Mouse (Mus musculus): Measurements from ENCODE around the gene Mgll. TPM values are rescaled to one million over a fixed set of nuclear protein-coding genes. Genes with fewer than 3 reads are reported as not detected.

The Mgll gene
- polyA plus RNA-seq, 1 experiment from 2014 or later: 75.9 TPM

GRCm38 (mm10) chr6:88785781-88786542, 61.8 kb downstream of the Mgll start:
- Histone ChIP-seq H3K27me3 (replicated peaks) (no peaks in the 10 kb centered on the region), H3K4me2 (replicated peaks) (no peak overlapping the region), H3K9me3 (no peaks in the 10 kb centered on the region), H3K9ac (no peak overlapping the region), H3K36me3 (no peaks in the 10 kb centered on the region), H3K4me3 (replicated peaks) (no peak overlapping the region), H3K27ac (peak overlapping the region; percentile 30; the same call in 1 of the 2 replicates), H3K4me1 (replicated peaks) (peaks cover 51% of the 10 kb centered on the region)
- WGBS: 82% methylated on average over 10 of the region's 10 CpGs
- no peak for ATAC-seq

- Histone ChIP-seq H3K9ac (0 out of 2 replicates have a peak overlapping the region, but pooled peaks have one; percentile 2), H3K4me3 (replicated peaks) (no peak overlapping the region), H3K4me1 (replicated peaks) (peaks cover 56% of the 10 kb centered on the region), H3K9me3 (no peaks in the 10 kb centered on the region), H3K4me2 (replicated peaks) (peak overlapping the region; percentile 33), H3K27ac (peak overlapping the region; percentile 89), H3K36me3 (no peaks in the 10 kb centered on the region), H3K27me3 (replicated peaks) (no peaks in the 10 kb centered on the region)
- no peak for ATAC-seq
- WGBS: 69% methylated on average over 15 of the region's 15 CpGs
Observed at GRCm38 (mm10) chr6:88786732-88787445, 62.7 kb downstream of the Mgll start.

GRCm38 (mm10) chr6:88787496-88787895, 63.3 kb downstream of the Mgll start:
- H3K4me1 ChIP-seq (replicated peaks): peaks cover 62% of the 10 kb centered on the region
- H3K36me3 ChIP-seq: no peaks in the 10 kb centered on the region
- ATAC-seq: peak; percentile 34
- peak overlapping the region; percentile 33; the same call in 1 of the 2 replicates for H3K4me2 ChIP-seq (replicated peaks)
- H3K27ac ChIP-seq: peak overlapping the region; percentile 89
- H3K4me3 ChIP-seq (replicated peaks): no peak overlapping the region
- H3K9me3 ChIP-seq: no peaks in the 10 kb centered on the region
- no peaks in the 10 kb centered on the region for H3K27me3 ChIP-seq (replicated peaks)
- H3K9ac ChIP-seq: 0 out of 2 replicates have a peak overlapping the region, but pooled peaks have one; percentile 2
- WGBS: 40% methylated on average over 14 of the region's 14 CpGs

- peaks cover 65% of the 10 kb centered on the region for H3K4me1 ChIP-seq (replicated peaks)
- no peak for ATAC-seq
- no peak overlapping the region for H3K4me2 ChIP-seq (replicated peaks)
Observed at GRCm38 (mm10) chr6:88788219-88788618, 64.0 kb downstream of the Mgll start.

GRCm38 (mm10) chr6:88791299-88791698, 67.1 kb downstream of the Mgll start:
- H3K27ac ChIP-seq: no peak overlapping the region
- H3K4me2 ChIP-seq (replicated peaks): no peak overlapping the region
- peaks cover 48% of the 10 kb centered on the region for H3K4me1 ChIP-seq (replicated peaks)
- 58% methylated on average over 9 of the region's 9 CpGs for WGBS
- no peaks in the 10 kb centered on the region for H3K27me3 ChIP-seq (replicated peaks)
- ATAC-seq: no peak
- H3K36me3 ChIP-seq: no peaks in the 10 kb centered on the region
- H3K9ac ChIP-seq: no peak overlapping the region
- no peaks in the 10 kb centered on the region for H3K9me3 ChIP-seq
- no peak overlapping the region for H3K4me3 ChIP-seq (replicated peaks)

More at GRCm38 (mm10) chr6:88788219-88788618, 64.0 kb downstream of the Mgll start:
- H3K9me3 ChIP-seq: no peaks in the 10 kb centered on the region
- no peak overlapping the region for H3K9ac ChIP-seq
- 71% methylated on average over 11 of the region's 11 CpGs for WGBS
- H3K36me3 ChIP-seq: no peaks in the 10 kb centered on the region
- H3K27ac ChIP-seq: peak overlapping the region; percentile 40
- H3K4me3 ChIP-seq (replicated peaks): no peak overlapping the region
- H3K27me3 ChIP-seq (replicated peaks): no peaks in the 10 kb centered on the region

GRCm38 (mm10) chr6:88792147-88792691, 68.0 kb downstream of the Mgll start:
- peaks cover 41% of the 10 kb centered on the region for H3K4me1 ChIP-seq (replicated peaks)
- H3K9ac ChIP-seq: no peak overlapping the region
- peak; percentile 48 for ATAC-seq

GRCm38 (mm10) chr6:88793243-88793642, 69.0 kb downstream of the Mgll start:
- no peaks in the 10 kb centered on the region for H3K36me3 ChIP-seq
- no peak overlapping the region for H3K4me3 ChIP-seq (replicated peaks)
- no peak overlapping the region for H3K27ac ChIP-seq
- 72% methylated on average over 2 of the region's 2 CpGs for WGBS
- H3K4me1 ChIP-seq (replicated peaks): peaks cover 34% of the 10 kb centered on the region
- no peak for ATAC-seq
- H3K4me2 ChIP-seq (replicated peaks): no peak overlapping the region
- peak overlapping the region; percentile 13; the same call in 1 of the 2 replicates for H3K9ac ChIP-seq
- H3K27me3 ChIP-seq (replicated peaks): no peaks in the 10 kb centered on the region
- H3K9me3 ChIP-seq: no peaks in the 10 kb centered on the region

More at GRCm38 (mm10) chr6:88792147-88792691, 68.0 kb downstream of the Mgll start:
- 39% methylated on average over 7 of the region's 7 CpGs for WGBS
- H3K36me3 ChIP-seq: no peaks in the 10 kb centered on the region
- H3K27ac ChIP-seq: peak overlapping the region; percentile 39; the same call in 1 of the 2 replicates
- no peaks in the 10 kb centered on the region for H3K9me3 ChIP-seq
- no peak overlapping the region for H3K4me2 ChIP-seq (replicated peaks)
- H3K27me3 ChIP-seq (replicated peaks): no peaks in the 10 kb centered on the region
- H3K4me3 ChIP-seq (replicated peaks): no peak overlapping the region

- no peaks in the 10 kb centered on the region for H3K27me3 ChIP-seq (replicated peaks)
- H3K4me2 ChIP-seq (replicated peaks): no peak overlapping the region
- no peaks in the 10 kb centered on the region for H3K36me3 ChIP-seq
- no peak overlapping the region for H3K9ac ChIP-seq
- no peaks in the 10 kb centered on the region for H3K9me3 ChIP-seq
- H3K4me3 ChIP-seq (replicated peaks): no peak overlapping the region
- no peak for ATAC-seq
- WGBS: 71% methylated on average over 13 of the region's 13 CpGs
- H3K27ac ChIP-seq: no peak overlapping the region
- peaks cover 29% of the 10 kb centered on the region for H3K4me1 ChIP-seq (replicated peaks)
Observed at GRCm38 (mm10) chr6:88793872-88794271, 69.7 kb downstream of the Mgll start.

- no peaks in the 10 kb centered on the region for H3K36me3 ChIP-seq
- H3K27me3 ChIP-seq (replicated peaks): no peaks in the 10 kb centered on the region
- H3K4me1 ChIP-seq (replicated peaks): peaks cover 23% of the 10 kb centered on the region
- no peak overlapping the region for H3K4me3 ChIP-seq (replicated peaks)
- no peak overlapping the region for H3K27ac ChIP-seq
- no peak overlapping the region for H3K4me2 ChIP-seq (replicated peaks)
- WGBS: 68% methylated on average over 14 of the region's 14 CpGs
- H3K9me3 ChIP-seq: no peaks in the 10 kb centered on the region
- ATAC-seq: no peak
- no peak overlapping the region for H3K9ac ChIP-seq
Observed at GRCm38 (mm10) chr6:88794561-88794971, 70.4 kb downstream of the Mgll start.

GRCm38 (mm10) chr6:88800191-88800590, 76.0 kb downstream of the Mgll start:
- 77% methylated on average over 7 of the region's 7 CpGs for WGBS
- Histone ChIP-seq H3K27me3 (replicated peaks) (no peaks in the 10 kb centered on the region), H3K9ac (no peak overlapping the region), H3K4me3 (replicated peaks) (no peak overlapping the region), H3K9me3 (no peaks in the 10 kb centered on the region), H3K27ac (no peak overlapping the region), H3K4me2 (replicated peaks) (no peak overlapping the region), H3K36me3 (no peaks in the 10 kb centered on the region), H3K4me1 (replicated peaks) (no peaks in the 10 kb centered on the region)
- no peak for ATAC-seq

GRCm38 (mm10) chr6:88800735-88801134, 76.5 kb downstream of the Mgll start:
- H3K27ac ChIP-seq: no peak overlapping the region
- H3K4me3 ChIP-seq (replicated peaks): no peak overlapping the region
- ATAC-seq: no peak; the same call in 1 of the 2 replicates
- 27% methylated on average over 3 of the region's 3 CpGs for WGBS
- H3K36me3 ChIP-seq: no peaks in the 10 kb centered on the region
- no peak overlapping the region for H3K9ac ChIP-seq
- no peaks in the 10 kb centered on the region for H3K9me3 ChIP-seq
- no peak overlapping the region for H3K4me2 ChIP-seq (replicated peaks)
- no peaks in the 10 kb centered on the region for H3K4me1 ChIP-seq (replicated peaks)
- no peaks in the 10 kb centered on the region for H3K27me3 ChIP-seq (replicated peaks)

- H3K4me1 ChIP-seq (replicated peaks): no peaks in the 10 kb centered on the region
- no peak overlapping the region for H3K4me3 ChIP-seq (replicated peaks)
- WGBS: 82% methylated on average over 7 of the region's 7 CpGs
- no peak overlapping the region for H3K9ac ChIP-seq
- no peak for ATAC-seq
- H3K27me3 ChIP-seq (replicated peaks): no peaks in the 10 kb centered on the region
- H3K27ac ChIP-seq: no peak overlapping the region
- H3K4me2 ChIP-seq (replicated peaks): no peak overlapping the region
- no peaks in the 10 kb centered on the region for H3K36me3 ChIP-seq
- H3K9me3 ChIP-seq: no peaks in the 10 kb centered on the region
Observed at GRCm38 (mm10) chr6:88803051-88803450, 78.8 kb downstream of the Mgll start.

All from intestine, embryonic 15.5 days (tissue).